Mouse (Mus musculus) myocyte (in vitro differentiated cells): Measurements from ENCODE around the gene Pdss2.

Experiments
- CEBPB ChIP-seq: IDR thresholded peaks from 2 replicates; pipeline ENCODE4 v1.6.1; 2011; ENCODE audit warnings: mild to moderate bottlenecking, moderate library complexity; ENCODE audit not compliant: poor library complexity, insufficient read depth, severe bottlenecking
- E2F4 ChIP-seq: IDR thresholded peaks from one replicate; pipeline ENCODE4 v1.6.1; 2011; ENCODE audit warnings: mild to moderate bottlenecking, control low read depth, moderate library complexity; ENCODE audit not compliant: insufficient read depth
- MAX ChIP-seq: IDR thresholded peaks from one replicate; pipeline ENCODE4 v1.6.1; 2011; ENCODE audit warnings: low read depth, mild to moderate bottlenecking, control low read depth
- MYOD1 ChIP-seq, 3 experiments: IDR thresholded peaks; one replicate each; pipeline ENCODE4 v1.6.1; 2011; ENCODE audit warnings: control low read depth in 2 of 3, low read depth in 2 of 3, mild to moderate bottlenecking in 2 of 3, moderate library complexity in 1 of 3; ENCODE audit not compliant: insufficient read length in 2 of 3, control insufficient read depth in 1 of 3
- MYOG ChIP-seq, 3 experiments: IDR thresholded peaks; one replicate each; pipeline ENCODE4 v1.6.1; 2011; ENCODE audit warnings: control low read depth in 2 of 3, low read depth in 2 of 3, mild to moderate bottlenecking in 2 of 3; ENCODE audit not compliant: insufficient read length in 2 of 3, control insufficient read depth in 1 of 3, insufficient read depth in 1 of 3
- POLR2A ChIP-seq: IDR thresholded peaks from one replicate; pipeline ENCODE4 v1.6.1; 2011; ENCODE audit warnings: low read depth, mild to moderate bottlenecking, control low read depth, moderate library complexity; ENCODE audit not compliant: insufficient read length
- POLR2AphosphoS2 ChIP-seq: IDR thresholded peaks from one replicate; pipeline ENCODE4 v1.6.1; 2011; ENCODE audit warnings: low read depth, control low read depth; ENCODE audit not compliant: insufficient read length
- REST ChIP-seq: IDR thresholded peaks from one replicate; pipeline ENCODE4 v1.6.1; 2011; ENCODE audit warnings: mild to moderate bottlenecking, control low read depth, moderate library complexity; ENCODE audit not compliant: insufficient read depth, insufficient read length
- SRF ChIP-seq: IDR thresholded peaks from one replicate; pipeline ENCODE4 v1.6.1; 2011; ENCODE audit warnings: low read depth; ENCODE audit not compliant: control insufficient read depth, insufficient read length
- TCF12 ChIP-seq: IDR thresholded peaks from one replicate; pipeline ENCODE4 v1.6.1; 2011; ENCODE audit warnings: mild to moderate bottlenecking, control low read depth; ENCODE audit not compliant: poor library complexity, insufficient read depth, severe bottlenecking
- TCF3 ChIP-seq: IDR thresholded peaks from one replicate; pipeline ENCODE4 v1.6.1; 2011; ENCODE audit warnings: low read depth, control low read depth; ENCODE audit not compliant: insufficient read length
- USF1 ChIP-seq: IDR thresholded peaks from one replicate; pipeline ENCODE4 v1.6.1; 2011; ENCODE audit warnings: low read depth, mild to moderate bottlenecking, control low read depth, moderate library complexity

DNA sequence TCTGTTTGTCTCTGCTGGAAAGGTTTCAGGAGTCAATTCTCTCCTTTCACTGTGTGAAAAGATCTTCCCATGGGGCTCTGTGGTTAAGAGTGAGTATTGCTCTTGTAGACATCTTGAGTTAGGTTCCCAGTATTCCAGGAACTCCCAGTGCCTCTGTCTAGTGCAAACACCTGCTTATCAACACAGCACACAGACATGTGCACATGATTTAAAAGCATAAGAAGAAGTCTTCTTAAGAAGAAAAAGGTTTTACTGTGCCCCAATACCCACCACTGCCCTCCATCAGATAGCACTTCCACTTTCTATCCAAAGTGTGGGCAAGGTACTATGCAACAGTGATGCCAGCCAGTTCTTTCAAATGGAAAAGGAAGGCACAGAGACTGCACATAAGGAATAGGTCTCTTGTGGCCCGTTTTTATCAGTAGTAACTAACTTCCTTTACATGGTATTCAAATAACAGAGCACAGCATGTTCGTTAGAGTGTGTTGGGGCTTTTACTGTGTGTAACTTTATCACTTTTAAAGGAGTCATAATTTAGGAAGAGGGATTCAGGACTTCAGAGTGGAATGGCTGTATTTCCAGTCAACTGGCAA, 69.4 kb downstream of the Pdss2 start:
- no peak for TF ChIP-seq POLR2A
- no peak for TF ChIP-seq TCF12
- no peak for TF ChIP-seq SRF
- TF ChIP-seq MYOG (IDR thresholded peaks at IDR 0.05; ENCODE audit: control insufficient read depth in 1 of 3, insufficient read depth in 1 of 3, insufficient read length in 2 of 3, low read depth in 2 of 3), result no peak
- TF ChIP-seq MAX, result no peak
- TF ChIP-seq POLR2AphosphoS2, result no peak
- TF ChIP-seq E2F4, result no peak
- TF ChIP-seq USF1, result no peak
- no peak for TF ChIP-seq REST
- no peak for TF ChIP-seq MYOD1 (IDR thresholded peaks at IDR 0.05; ENCODE audit: control insufficient read depth in 1 of 3, insufficient read length in 2 of 3, low read depth in 2 of 3)
- no peak for TF ChIP-seq CEBPB
- no peak for TF ChIP-seq TCF3
